ENCODE assay signal across 7 mouse cellular contexts in the genomic region with DNA sequence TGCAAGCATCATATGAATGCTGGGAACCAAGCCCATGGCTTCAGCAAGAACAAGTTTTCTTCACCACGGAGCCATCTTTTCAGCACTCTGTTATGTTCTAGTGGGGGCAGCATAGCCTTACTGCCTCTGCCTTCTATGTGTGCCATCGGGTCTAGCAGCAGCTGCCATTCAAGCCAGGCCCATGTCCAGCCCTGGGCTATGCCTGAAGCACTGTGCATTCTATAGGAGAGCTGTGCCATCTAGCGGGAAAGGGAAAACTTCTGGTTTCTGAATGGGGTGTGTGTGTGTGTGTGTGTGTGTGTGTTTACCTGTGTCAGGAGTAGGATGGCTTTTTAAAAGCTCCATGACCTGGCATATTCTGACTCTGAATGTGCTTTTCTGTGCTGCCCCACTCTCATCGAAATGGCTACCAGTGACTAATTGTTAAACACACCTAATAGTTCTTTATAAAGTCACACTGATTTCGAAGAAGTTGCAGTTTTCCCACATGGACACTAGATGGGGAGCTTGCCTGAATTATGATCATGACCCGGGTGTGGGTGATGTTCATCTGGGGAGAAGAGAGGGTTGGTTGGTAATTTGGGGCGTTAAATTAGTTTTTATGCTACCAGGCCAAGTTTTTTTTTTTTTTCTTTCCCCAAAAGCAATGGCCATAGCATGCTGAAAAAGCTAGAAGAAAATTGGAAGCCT. TPM values are rescaled to one million over a fixed set of nuclear protein-coding genes. Genes with fewer than 3 reads are reported as not detected.
DNase-seq lines count a peak whose midpoint lies in the region; ATAC-seq and TF ChIP-seq lines count a peak whose summit lies in the region.

No protein-coding gene starts in this region.

- TF ChIP-seq CTCF in lung, postnatal 0 days (IDR thresholded peaks at IDR 0.05): peak; percentile 33; the same call in 1 of the 2 replicates
- peak; percentile 50 for TF ChIP-seq CTCF in stomach, postnatal 0 days (IDR thresholded peaks at IDR 0.05; ENCODE audit: low read depth)

- no peak for TF ChIP-seq EP300 in lung, postnatal 0 days (IDR thresholded peaks at IDR 0.05)
- no peak for TF ChIP-seq EP300 in stomach, postnatal 0 days (optimal IDR thresholded peaks at IDR 0.05)

- H3K4me2 ChIP-seq in lung, postnatal 0 days (replicated peaks; ENCODE audit: low read depth, low read length): no peak overlapping the region
- no peak overlapping the region for H3K4me2 ChIP-seq in limb, embryonic 13.5 days (replicated peaks)
- no peak overlapping the region for H3K4me2 ChIP-seq in stomach, postnatal 0 days (replicated peaks; ENCODE audit: low read depth)

- ATAC-seq in lung, postnatal 0 days: no peak
- ATAC-seq in limb, embryonic 13.5 days (ENCODE audit: low FRiP score, low read depth): 0 out of 2 replicates have a peak, but pooled peaks have one; percentile 11
- 0 out of 2 replicates have a peak, but pooled peaks have one; percentile 40 for ATAC-seq in stomach, postnatal 0 days (ENCODE audit: low FRiP score, low TSS enrichment)

- H3K27ac ChIP-seq in lung, postnatal 0 days (ENCODE audit: low read length): no peak overlapping the region
- no peak overlapping the region for H3K27ac ChIP-seq in limb, embryonic 13.5 days
- H3K27ac ChIP-seq in stomach, postnatal 0 days (replicated peaks): no peak overlapping the region

- H3K36me3 ChIP-seq in lung, postnatal 0 days (ENCODE audit: insufficient read depth, low read length): peaks cover 7% of the 10 kb centered on the region; the same call in 1 of the 2 replicates
- H3K36me3 ChIP-seq in limb, embryonic 13.5 days: peaks cover 35% of the 10 kb centered on the region
- peaks cover 6% of the 10 kb centered on the region; the same call in 1 of the 2 replicates for H3K36me3 ChIP-seq in stomach, postnatal 0 days (ENCODE audit: control insufficient read depth, insufficient read depth, low read length)

- no peak overlapping the region for H3K9ac ChIP-seq in lung, postnatal 0 days (replicated peaks; ENCODE audit: low read depth)
- H3K9ac ChIP-seq in limb, embryonic 13.5 days: no peak overlapping the region
- no peak overlapping the region for H3K9ac ChIP-seq in stomach, postnatal 0 days (ENCODE audit: low read length)

- 52% methylated on average over 7 of the region's 7 CpGs for WGBS in lung, postnatal 0 days
- WGBS in limb, embryonic 13.5 days: 59% methylated on average over 7 of the region's 7 CpGs
- 48% methylated on average over 7 of the region's 7 CpGs for WGBS in stomach, postnatal 0 days

- H3K4me1 ChIP-seq in lung, postnatal 0 days (ENCODE audit: insufficient read depth, low read depth, low read length): no peaks in the 10 kb centered on the region
- H3K4me1 ChIP-seq in limb, embryonic 13.5 days: peaks cover 3% of the 10 kb centered on the region; the same call in 1 of the 2 replicates
- no peaks in the 10 kb centered on the region for H3K4me1 ChIP-seq in stomach, postnatal 0 days (replicated peaks; ENCODE audit: control insufficient read depth, insufficient read depth)

- no peaks in the 10 kb centered on the region for H3K27me3 ChIP-seq in lung, postnatal 0 days (replicated peaks; ENCODE audit: insufficient read depth, low read length)
- H3K27me3 ChIP-seq in limb, embryonic 13.5 days: peaks cover 6% of the 10 kb centered on the region; the same call in 1 of the 2 replicates
- H3K27me3 ChIP-seq in stomach, postnatal 0 days (ENCODE audit: control insufficient read depth, insufficient read depth, low read length): no peaks in the 10 kb centered on the region

- no peak overlapping the region for H3K4me3 ChIP-seq in lung, postnatal 0 days (ENCODE audit: low read depth, low read length)
- no peak overlapping the region for H3K4me3 ChIP-seq in limb, embryonic 13.5 days
- H3K4me3 ChIP-seq in stomach, postnatal 0 days (ENCODE audit: low read depth, low read length): no peak overlapping the region

- H3K9me3 ChIP-seq in lung, postnatal 0 days (ENCODE audit: low read length): no peaks in the 10 kb centered on the region
- H3K9me3 ChIP-seq in limb, embryonic 13.5 days: no peaks in the 10 kb centered on the region
- H3K9me3 ChIP-seq in stomach, postnatal 0 days (ENCODE audit: control insufficient read depth, low read length): no peaks in the 10 kb centered on the region

- DNase-seq in lung, postnatal 0 days (ENCODE audit: low spot score): peak; percentile 23
- DNase-seq in lung, adult 18-20 months: no peak
- DNase-seq in embryo, embryonic 10.5 days (ENCODE audit: low spot score): peak; percentile 26
- DNase-seq in stomach, postnatal 0 days (ENCODE audit: low spot score): no peak
- DNase-seq in heart, postnatal 10 days: no peak
- DNase-seq in right cerebral cortex, postnatal 10 days (ENCODE audit: low spot score in 2 of 2): no peak

- intact Hi-C loops in heart, postnatal 10 days (cut with DNase I): loop anchor here (10.0 kb wide), 1 partner anchor 1453 kb away; no protein-coding TSS in a partner anchor

RNA-seq across cellular contexts. Expression of a gene that starts 34.2 kb away (rescaled TPM):
- polyA plus RNA-seq in lung, postnatal 0 days (2015; fragmentation: Nextera tagmentation; extraction: Ambion mirVana): 110 and 113 TPM in 2 replicates
- polyA plus RNA-seq in limb, embryonic 13.5 days (2015; fragmentation: Nextera tagmentation; extraction: Ambion mirVana): 252 and 253 TPM in 2 replicates
- polyA plus RNA-seq in stomach, postnatal 0 days (2015; fragmentation: Nextera tagmentation; extraction: Ambion mirVana): 142 and 149 TPM in 2 replicates
- 100 to 1,000 TPM; 117 to 128 TPM for total RNA-seq in heart, postnatal 10 days (2021)

Comparison
In these comparisons a context has a peak if more than half of its experiments do, and no peak if none do; other contexts are left out.
1. DNase-seq: peak in lung, postnatal 0 days (single experiment) and embryo, embryonic 10.5 days (single experiment); none in lung, adult 18-20 months (0 of 2), stomach, postnatal 0 days (single experiment), heart, postnatal 10 days (0 of 2) and right cerebral cortex, postnatal 10 days (0 of 2).